Mouse (Mus musculus): Measurements from ENCODE around the gene F2r. TPM values are rescaled to one million over a fixed set of nuclear protein-coding genes. Genes with fewer than 3 reads are reported as not detected.

F2r gene
- polyA plus RNA-seq, 1 experiment from 2014 or later = 65.2 TPM

DNA sequence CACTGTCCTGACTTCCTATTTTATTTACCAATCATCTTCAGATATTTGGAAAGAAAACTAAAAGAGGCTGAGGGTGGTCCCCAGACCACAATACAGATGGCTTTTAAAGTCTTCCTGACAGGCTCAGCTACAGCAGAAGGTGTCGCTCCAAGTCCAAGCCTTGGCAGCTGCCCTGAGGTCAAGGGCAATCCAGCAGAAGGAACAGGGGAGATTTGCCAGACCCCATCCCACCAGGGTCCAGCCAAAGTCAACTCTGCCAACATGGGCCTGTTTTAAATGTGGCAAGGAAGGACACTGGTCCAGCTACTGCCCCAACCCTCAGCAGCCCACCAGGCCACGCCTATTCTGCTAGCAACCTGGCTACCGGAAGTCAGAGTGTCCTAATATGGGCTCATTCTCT lies 31.7 kb upstream of the F2r start:
- H3K36me3 ChIP-seq (ENCODE audit: control insufficient read depth, insufficient read depth, low read length) = no peaks in the 10 kb centered on the region
- no peak overlapping the region for H3K4me3 ChIP-seq (ENCODE audit: low read depth, low read length)
- no peak overlapping the region for H3K27ac ChIP-seq (ENCODE audit: low read depth, low read length)
- no peak overlapping the region for H3K9ac ChIP-seq (replicated peaks; ENCODE audit: low read depth, low read length)
- H3K4me1 ChIP-seq (ENCODE audit: control insufficient read depth, insufficient read depth, low read length) = 0 out of 2 replicates have a peak, but pooled peaks cover 2% of the 10 kb centered on the region
- H3K27me3 ChIP-seq (ENCODE audit: control insufficient read depth, insufficient read depth, low read length) = no peaks in the 10 kb centered on the region
- H3K9me3 ChIP-seq (ENCODE audit: control insufficient read depth, low read length) = no peaks in the 10 kb centered on the region
- no peak overlapping the region for H3K4me2 ChIP-seq (ENCODE audit: low read depth, low read length)
- WGBS = 92% methylated on average over 3 of the region's 3 CpGs
- ATAC-seq (ENCODE audit: low read depth) = no peak

DNA sequence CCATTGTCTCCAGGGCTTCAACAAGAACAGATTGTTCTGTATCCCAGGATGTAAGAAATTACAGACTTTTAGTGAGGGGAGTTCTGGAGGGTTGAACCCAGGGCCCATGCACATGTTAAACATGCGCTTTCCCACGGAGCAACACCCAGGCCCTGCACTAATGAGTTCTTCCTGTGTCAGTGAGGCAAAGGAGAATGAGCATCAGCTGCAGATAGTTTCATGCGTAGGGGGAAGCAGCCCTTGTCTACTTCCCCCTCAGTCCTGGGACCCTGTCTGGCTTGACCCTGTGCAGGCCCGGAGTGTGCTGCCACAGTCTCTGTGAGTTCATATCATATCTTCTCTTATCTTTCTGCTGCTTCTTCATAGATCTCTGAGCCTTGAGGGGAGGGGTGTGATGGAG lies 29.0 kb upstream of the F2r start:
- 56% methylated on average over 4 of the region's 4 CpGs for WGBS
- Histone ChIP-seq H3K27me3 (ENCODE audit: control insufficient read depth, insufficient read depth, low read length) (no peaks in the 10 kb centered on the region), H3K4me2 (ENCODE audit: low read depth, low read length) (no peak overlapping the region), H3K36me3 (ENCODE audit: control insufficient read depth, insufficient read depth, low read length) (no peaks in the 10 kb centered on the region), H3K27ac (ENCODE audit: low read depth, low read length) (no peak overlapping the region), H3K9ac (replicated peaks; ENCODE audit: low read depth, low read length) (no peak overlapping the region), H3K4me3 (ENCODE audit: low read depth, low read length) (no peak overlapping the region), H3K9me3 (ENCODE audit: control insufficient read depth, low read length) (no peaks in the 10 kb centered on the region), H3K4me1 (ENCODE audit: control insufficient read depth, insufficient read depth, low read length) (no peaks in the 10 kb centered on the region)
- no peak for ATAC-seq (ENCODE audit: low read depth)

DNA sequence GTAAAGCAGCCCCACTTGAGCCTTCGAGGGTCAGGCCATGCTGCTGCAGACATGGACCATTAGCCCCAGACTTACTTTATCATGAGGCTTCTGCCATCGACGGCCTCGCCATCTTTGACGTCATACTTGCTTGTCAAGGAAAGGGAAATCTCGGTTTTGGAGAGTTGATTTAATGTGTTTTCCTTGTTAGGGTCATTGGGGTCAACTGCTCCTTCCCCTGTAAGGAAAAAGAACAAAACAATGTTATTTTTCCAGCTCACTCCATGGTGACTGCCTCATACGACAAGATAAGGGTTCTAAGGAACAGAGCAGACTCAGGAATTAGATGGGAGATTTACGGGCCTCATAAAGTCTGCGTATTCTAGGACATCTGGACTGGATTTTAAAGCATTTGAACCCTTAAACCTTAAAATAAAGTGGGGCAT lies 28.4 kb upstream of the F2r start:
- no peak overlapping the region for H3K4me3 ChIP-seq (ENCODE audit: low read depth, low read length)

DNA sequence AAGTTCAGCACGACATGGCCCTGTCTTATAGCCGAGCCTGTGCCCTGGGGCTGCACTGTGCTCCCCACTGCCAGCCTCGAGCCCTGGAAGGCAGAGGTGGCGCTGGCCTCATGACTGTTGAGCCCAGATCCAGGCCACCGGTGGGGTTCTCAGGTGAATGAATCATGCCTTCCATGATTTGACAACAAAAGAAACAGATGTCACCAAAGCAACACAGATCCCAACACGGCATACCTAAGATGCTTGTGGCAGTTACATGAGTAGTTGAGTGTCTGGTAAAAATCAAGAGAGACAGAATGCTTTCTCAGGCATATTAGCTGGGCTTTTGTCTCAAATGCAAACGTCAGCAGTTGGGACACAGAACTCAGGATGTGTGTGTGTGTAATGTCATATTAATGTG lies 25.5 kb upstream of the F2r start:
- Histone ChIP-seq H3K4me2 (ENCODE audit: low read depth, low read length) (no peak overlapping the region), H3K4me3 (ENCODE audit: low read depth, low read length) (no peak overlapping the region), H3K27me3 (ENCODE audit: control insufficient read depth, insufficient read depth, low read length) (no peaks in the 10 kb centered on the region), H3K27ac (ENCODE audit: low read depth, low read length) (no peak overlapping the region), H3K4me1 (ENCODE audit: control insufficient read depth, insufficient read depth, low read length) (no peaks in the 10 kb centered on the region), H3K9ac (replicated peaks; ENCODE audit: low read depth, low read length) (no peak overlapping the region), H3K9me3 (ENCODE audit: control insufficient read depth, low read length) (no peaks in the 10 kb centered on the region), H3K36me3 (ENCODE audit: control insufficient read depth, insufficient read depth, low read length) (no peaks in the 10 kb centered on the region)
- whole genome bisulfite sequencing = 64% methylated on average over 7 of the region's 7 CpGs
- no peak for ATAC-seq (ENCODE audit: low read depth)

More for the DNA sequence above, 28.4 kb upstream of the F2r start:
- Histone ChIP-seq H3K27me3 (ENCODE audit: control insufficient read depth, insufficient read depth, low read length) (no peaks in the 10 kb centered on the region), H3K4me2 (ENCODE audit: low read depth, low read length) (no peak overlapping the region), H3K9me3 (ENCODE audit: control insufficient read depth, low read length) (no peaks in the 10 kb centered on the region), H3K27ac (ENCODE audit: low read depth, low read length) (no peak overlapping the region), H3K9ac (replicated peaks; ENCODE audit: low read depth, low read length) (no peak overlapping the region), H3K36me3 (ENCODE audit: control insufficient read depth, insufficient read depth, low read length) (no peaks in the 10 kb centered on the region), H3K4me1 (ENCODE audit: control insufficient read depth, insufficient read depth, low read length) (no peaks in the 10 kb centered on the region)
- WGBS = 39% methylated on average over 9 of the region's 9 CpGs
- ATAC-seq (ENCODE audit: low read depth) = no peak

DNA sequence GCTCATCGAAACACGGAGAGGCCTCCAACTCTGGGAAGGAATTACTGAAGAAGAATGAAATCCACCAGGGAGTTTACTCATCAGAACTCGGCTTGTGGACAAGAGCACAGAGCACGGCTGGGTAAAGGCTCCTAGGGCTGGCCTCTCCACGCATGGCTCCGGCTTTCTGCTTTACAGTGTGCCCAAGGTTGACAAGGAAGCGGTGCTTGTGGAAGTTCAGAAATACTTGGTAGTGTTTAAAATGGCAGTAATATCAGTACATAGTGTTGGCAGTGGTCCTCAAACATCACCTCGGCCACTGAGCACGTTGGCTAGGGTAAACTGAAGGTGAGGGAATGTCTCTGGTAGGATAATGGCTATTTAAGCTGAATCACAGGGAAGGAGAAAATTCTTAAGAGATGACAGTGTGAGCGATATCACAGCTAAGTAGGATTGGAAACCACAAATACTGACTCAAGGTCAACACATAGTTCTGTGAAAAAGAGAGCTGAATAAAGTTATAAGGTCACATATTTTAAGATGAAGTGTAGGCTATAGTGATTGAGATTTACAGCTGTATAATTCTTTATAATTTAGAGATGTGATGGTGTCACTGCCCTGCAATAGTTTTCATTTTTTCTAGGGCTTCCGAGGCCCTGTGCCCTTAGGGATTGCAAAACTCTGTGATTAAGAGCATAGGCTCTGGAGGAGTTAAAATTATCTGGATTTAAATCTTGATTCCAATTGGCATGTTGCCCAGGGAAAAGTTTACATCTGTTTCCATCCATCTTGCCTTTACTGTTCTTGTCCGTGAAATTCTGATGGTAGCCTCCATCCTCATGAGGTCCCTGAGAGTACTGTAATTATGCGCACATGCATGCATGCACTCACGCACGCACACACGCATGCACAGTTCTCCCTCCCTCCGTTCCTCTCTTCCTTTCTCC lies 23.0 kb upstream of the F2r start:
- 86% methylated on average over 17 of the region's 17 CpGs for WGBS
- H3K9me3 ChIP-seq (ENCODE audit: control insufficient read depth, low read length) = no peaks in the 10 kb centered on the region
- no peak overlapping the region for H3K27ac ChIP-seq (ENCODE audit: low read depth, low read length)

DNA sequence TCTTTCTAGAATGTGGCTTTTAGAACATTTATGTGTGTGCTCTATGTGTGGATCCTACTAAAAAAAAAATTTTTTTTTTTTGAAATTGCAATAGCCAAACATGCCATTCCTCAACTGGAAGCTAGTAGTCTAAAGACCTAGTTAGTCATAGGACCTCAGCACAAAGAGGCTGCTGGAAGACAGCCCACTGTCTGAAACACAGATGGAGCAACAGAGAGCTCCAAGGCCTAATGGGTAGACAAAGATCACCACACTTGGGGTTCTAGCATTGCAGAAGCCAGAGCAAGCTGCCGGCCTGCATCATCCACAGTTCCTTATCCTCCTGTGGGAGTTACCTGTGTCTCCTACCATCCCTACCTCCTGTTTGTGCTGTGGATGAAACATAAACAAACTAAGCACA lies 22.1 kb upstream of the F2r start:
- H3K4me1 ChIP-seq (ENCODE audit: control insufficient read depth, insufficient read depth, low read length) = no peaks in the 10 kb centered on the region
- H3K36me3 ChIP-seq (ENCODE audit: control insufficient read depth, insufficient read depth, low read length) = no peaks in the 10 kb centered on the region
- H3K27me3 ChIP-seq (ENCODE audit: control insufficient read depth, insufficient read depth, low read length) = no peaks in the 10 kb centered on the region
- no peak overlapping the region for H3K4me2 ChIP-seq (ENCODE audit: low read depth, low read length)
- WGBS = 91% methylated on average over 1 of the region's 1 CpGs
- no peak overlapping the region for H3K27ac ChIP-seq (ENCODE audit: low read depth, low read length)
- no peak overlapping the region for H3K9ac ChIP-seq (replicated peaks; ENCODE audit: low read depth, low read length)
- H3K4me3 ChIP-seq (ENCODE audit: low read depth, low read length) = no peak overlapping the region
- no peaks in the 10 kb centered on the region for H3K9me3 ChIP-seq (ENCODE audit: control insufficient read depth, low read length)
- ATAC-seq (ENCODE audit: low read depth) = no peak

More for the DNA sequence above, 23.0 kb upstream of the F2r start:
- no peaks in the 10 kb centered on the region for H3K27me3 ChIP-seq (ENCODE audit: control insufficient read depth, insufficient read depth, low read length)
- no peaks in the 10 kb centered on the region for H3K36me3 ChIP-seq (ENCODE audit: control insufficient read depth, insufficient read depth, low read length)
- H3K4me1 ChIP-seq (ENCODE audit: control insufficient read depth, insufficient read depth, low read length) = no peaks in the 10 kb centered on the region
- ATAC-seq (ENCODE audit: low read depth) = no peak
- no peak overlapping the region for H3K4me2 ChIP-seq (ENCODE audit: low read depth, low read length)
- no peak overlapping the region for H3K9ac ChIP-seq (replicated peaks; ENCODE audit: low read depth, low read length)
- H3K4me3 ChIP-seq (ENCODE audit: low read depth, low read length) = no peak overlapping the region

DNA sequence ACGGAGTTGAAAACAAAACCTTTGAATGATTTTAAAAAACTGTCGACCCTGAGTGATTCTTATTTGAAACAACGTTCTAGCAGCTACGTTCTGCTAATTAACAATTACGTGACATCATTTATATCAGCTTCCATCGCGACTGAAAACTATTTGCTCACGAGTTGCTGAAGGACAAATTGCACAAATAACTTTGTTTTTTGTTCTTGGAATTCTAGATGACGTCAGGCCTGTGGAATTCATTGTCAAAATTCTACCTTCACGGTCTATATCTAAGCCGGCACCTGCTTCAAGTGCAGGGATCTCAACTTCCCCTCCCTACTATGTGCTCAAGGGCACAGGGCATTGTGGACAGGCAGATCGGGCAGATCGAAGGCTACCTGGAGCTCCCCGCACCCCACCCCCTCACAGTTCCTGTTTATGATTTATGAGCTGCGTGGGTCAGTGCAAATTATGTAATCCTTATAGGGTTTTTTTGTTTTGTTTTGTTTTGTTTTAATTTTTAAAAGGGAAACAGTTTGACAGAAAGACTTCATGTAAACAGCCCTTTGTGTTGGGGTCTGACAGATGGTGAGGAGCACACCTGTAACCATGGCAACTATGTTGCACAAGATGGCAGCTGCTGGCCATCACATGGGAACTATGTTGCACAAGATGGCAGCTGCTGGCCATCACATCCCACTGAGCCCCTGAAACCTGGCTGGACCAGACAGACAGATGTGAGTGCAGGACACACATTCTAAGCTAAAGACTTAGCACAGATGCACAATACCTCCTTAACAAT lies 21.2 kb upstream of the F2r start:
- H3K9me3 ChIP-seq (ENCODE audit: control insufficient read depth, low read length) = no peaks in the 10 kb centered on the region
- H3K27me3 ChIP-seq (ENCODE audit: control insufficient read depth, insufficient read depth, low read length) = no peaks in the 10 kb centered on the region
- ATAC-seq (ENCODE audit: low read depth) = peak; percentile 65; the same call in 1 of the 2 replicates
- WGBS = 76% methylated on average over 15 of the region's 15 CpGs
- H3K27ac ChIP-seq (ENCODE audit: low read depth, low read length) = no peak overlapping the region
- no peak overlapping the region for H3K9ac ChIP-seq (replicated peaks; ENCODE audit: low read depth, low read length)
- no peak overlapping the region for H3K4me2 ChIP-seq (ENCODE audit: low read depth, low read length)
- no peak overlapping the region for H3K4me3 ChIP-seq (ENCODE audit: low read depth, low read length)
- no peaks in the 10 kb centered on the region for H3K36me3 ChIP-seq (ENCODE audit: control insufficient read depth, insufficient read depth, low read length)
- H3K4me1 ChIP-seq (ENCODE audit: control insufficient read depth, insufficient read depth, low read length) = no peaks in the 10 kb centered on the region

DNA sequence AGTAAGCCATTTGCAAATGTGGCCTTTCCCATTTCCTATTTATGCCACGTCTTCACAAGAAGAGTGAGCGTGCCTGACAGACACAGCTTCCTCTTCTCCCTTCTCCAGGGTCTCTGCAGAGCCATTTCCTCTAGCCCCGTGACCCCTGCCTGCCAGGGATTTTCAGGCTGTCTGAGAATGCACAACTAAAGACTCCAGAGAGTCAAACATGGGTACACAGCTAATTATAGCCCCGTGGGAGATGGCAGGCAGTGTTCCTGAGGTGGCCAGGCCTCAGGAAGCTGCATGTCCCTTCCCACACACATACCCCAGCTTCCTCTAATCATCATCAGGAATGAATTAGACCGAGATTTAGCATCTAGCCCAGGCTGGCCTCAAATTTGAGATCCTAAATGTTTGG lies 20.6 kb upstream of the F2r start:
- no peak overlapping the region for H3K27ac ChIP-seq (ENCODE audit: low read depth, low read length)
- H3K9ac ChIP-seq (replicated peaks; ENCODE audit: low read depth, low read length) = no peak overlapping the region
- H3K4me2 ChIP-seq (ENCODE audit: low read depth, low read length) = no peak overlapping the region
- 37% methylated on average over 5 of the region's 5 CpGs for WGBS
- H3K4me3 ChIP-seq (ENCODE audit: low read depth, low read length) = no peak overlapping the region
- H3K4me1 ChIP-seq (ENCODE audit: control insufficient read depth, insufficient read depth, low read length) = no peaks in the 10 kb centered on the region
- no peaks in the 10 kb centered on the region for H3K36me3 ChIP-seq (ENCODE audit: control insufficient read depth, insufficient read depth, low read length)
- no peak for ATAC-seq (ENCODE audit: low read depth)
- H3K9me3 ChIP-seq (ENCODE audit: control insufficient read depth, low read length) = no peaks in the 10 kb centered on the region
- H3K27me3 ChIP-seq (ENCODE audit: control insufficient read depth, insufficient read depth, low read length) = no peaks in the 10 kb centered on the region

DNA sequence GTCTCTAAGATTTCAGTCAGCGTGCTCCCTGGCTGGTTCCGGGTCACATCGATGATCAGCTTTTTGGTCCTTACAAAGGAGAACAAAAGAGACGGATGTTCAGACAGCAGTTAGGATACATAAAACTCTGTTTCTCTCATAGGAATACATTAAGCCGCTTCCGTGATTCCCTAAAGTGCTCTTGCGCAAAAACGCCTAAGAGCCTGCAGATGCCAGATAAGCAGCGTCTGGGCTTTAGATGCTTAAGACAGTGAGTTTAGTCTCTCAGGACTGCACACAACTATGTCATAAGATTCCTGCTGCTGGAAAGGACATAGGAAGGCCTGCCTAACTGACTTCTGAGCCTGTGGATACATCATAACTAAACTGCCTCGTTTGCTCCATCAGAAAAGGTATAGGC lies 19.4 kb upstream of the F2r start:
- WGBS = 59% methylated on average over 10 of the region's 10 CpGs
- no peak overlapping the region for H3K9ac ChIP-seq (replicated peaks; ENCODE audit: low read depth, low read length)
- no peaks in the 10 kb centered on the region for H3K36me3 ChIP-seq (ENCODE audit: control insufficient read depth, insufficient read depth, low read length)
- no peaks in the 10 kb centered on the region for H3K4me1 ChIP-seq (ENCODE audit: control insufficient read depth, insufficient read depth, low read length)
- H3K4me2 ChIP-seq (ENCODE audit: low read depth, low read length) = no peak overlapping the region
- no peak overlapping the region for H3K27ac ChIP-seq (ENCODE audit: low read depth, low read length)
- no peaks in the 10 kb centered on the region for H3K9me3 ChIP-seq (ENCODE audit: control insufficient read depth, low read length)
- no peaks in the 10 kb centered on the region for H3K27me3 ChIP-seq (ENCODE audit: control insufficient read depth, insufficient read depth, low read length)
- no peak overlapping the region for H3K4me3 ChIP-seq (ENCODE audit: low read depth, low read length)
- no peak for ATAC-seq (ENCODE audit: low read depth)
